Mouse (Mus musculus) telencephalon, adult 2 months (tissue): ENCODE measurements around the gene Dab1.

Source experiments
- DNase-seq: peaks from one replicate; pipeline ENCODE4 v3.0.0-alpha.2; 2011; ENCODE audit warnings: low read depth, low spot score

The Dab1 gene

DNA sequence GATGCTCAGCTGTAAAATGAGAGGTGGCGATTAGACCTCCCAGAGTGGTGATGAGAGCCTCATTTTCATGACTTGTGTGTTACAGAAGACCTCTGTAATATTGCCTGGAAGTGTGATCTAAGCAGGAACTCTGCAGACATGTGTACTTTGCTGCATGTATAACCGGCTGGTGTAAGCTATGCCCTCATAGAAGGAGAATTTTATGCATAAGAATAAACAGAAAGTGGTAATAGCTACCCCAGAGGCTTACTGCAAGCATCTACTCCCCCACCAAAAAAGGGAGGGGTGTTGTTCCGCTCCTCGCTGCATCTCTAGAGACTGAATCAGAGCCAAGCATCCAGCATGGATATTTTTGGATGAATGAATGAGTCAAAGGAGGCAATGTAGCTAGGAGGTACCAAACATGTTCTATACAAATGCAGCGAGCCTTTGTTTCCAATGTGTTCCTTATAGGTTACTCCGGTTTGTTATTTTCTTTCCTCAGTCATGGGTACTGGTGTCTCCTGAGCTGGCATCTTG is 1104.4 kb downstream of the Dab1 start:
- peak; percentile 90 for DNase-seq

DNA sequence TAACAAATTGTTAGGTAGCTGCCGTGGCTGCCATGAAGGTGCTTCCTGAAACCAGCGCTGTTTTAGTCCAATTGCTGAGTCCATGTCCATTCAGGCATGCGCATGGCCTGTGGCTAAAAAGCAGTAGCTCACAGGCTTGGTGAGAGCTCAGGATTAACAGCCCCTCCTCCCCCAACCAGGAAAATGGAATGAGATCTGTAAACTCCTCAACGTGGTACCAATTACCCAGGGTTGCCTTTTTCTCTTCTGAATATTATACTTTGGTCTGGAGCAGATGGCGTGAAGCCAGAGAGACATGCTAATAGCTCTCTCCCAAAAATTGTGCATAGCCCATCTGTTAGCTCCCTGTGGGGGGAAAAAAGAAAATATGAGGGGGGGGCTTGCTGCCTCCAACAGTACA is 1105.1 kb downstream of the Dab1 start:
- DNase-seq: no peak

DNA sequence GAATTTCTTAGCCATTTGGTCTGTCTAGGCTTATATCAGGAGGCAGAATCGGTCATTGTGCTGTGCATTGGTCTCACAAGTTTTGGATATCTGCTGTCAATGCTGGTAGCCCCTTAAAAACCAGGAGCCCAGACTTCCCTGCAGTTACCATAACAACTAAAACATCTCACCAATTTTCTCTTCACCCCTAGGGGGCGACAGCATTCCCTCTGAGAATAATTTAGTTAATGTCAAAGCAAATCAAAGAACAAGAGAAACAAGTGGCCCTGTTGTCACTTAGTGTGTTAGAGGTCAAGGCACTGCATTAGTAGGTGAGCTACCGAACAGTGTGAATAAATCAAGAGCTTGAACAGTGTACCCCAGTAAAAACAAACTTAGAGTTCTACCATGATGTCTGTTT is 1106.5 kb downstream of the Dab1 start:
- DNase-seq: no peak

DNA sequence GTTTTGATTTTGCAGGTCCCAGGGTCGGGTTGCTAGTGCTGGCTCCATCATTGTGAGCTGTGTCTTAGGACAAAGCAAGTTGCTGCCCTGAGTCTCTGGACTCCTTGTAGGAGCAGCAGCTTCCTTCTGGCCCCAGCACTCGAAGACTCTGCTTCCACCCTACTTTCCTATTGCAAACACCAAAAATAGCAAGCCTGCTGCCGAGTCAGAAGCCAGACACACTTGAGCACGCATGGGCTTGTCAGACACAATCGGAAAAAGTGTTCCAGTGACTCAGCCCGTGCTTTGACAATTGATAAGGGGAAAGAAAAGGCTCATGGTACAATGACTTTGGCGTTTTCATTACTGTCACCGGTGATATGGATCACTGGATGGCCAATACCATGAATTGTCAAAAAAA is 1110.0 kb downstream of the Dab1 start:
- DNase-seq: no peak

DNA sequence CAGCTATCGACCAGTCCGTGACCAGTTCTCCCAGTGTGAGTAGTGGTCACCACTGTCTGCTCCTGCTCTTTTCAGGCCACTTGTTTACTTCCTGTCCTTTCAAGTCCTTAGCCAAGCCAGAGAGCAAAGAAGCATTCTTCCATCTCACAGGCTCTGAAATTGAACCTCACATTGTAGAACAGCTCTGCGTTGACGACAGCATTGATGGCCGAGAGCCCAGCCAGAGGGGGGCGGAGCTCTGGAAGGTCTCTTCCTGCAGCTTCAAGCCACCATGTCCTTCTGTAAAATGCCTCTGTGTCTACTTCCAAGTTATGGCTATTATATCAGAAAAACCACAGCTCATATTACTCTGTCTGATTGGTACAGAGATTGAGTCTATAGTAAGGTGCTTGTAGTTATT is 1127.3 kb downstream of the Dab1 start:
- no peak for DNase-seq

DNA sequence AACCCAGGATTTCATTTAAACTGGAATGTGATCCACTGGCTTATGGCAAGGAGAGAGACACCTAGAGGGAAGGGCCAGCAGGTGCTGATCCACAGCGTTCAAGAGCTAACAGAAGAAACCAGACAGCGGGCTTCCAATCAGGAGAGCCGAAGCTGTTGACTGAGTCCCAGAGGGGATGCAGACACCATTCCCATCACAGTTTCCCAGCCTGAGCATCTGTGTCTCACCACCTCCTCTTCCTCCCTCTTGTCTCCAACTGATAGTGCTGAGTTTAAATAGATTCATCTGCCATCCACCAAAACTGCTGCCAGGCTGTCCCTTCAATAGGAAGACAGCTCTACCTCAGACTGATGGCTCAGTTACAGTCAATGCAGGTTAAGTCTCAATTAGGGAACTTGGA is 1134.9 kb downstream of the Dab1 start:
- peak; percentile 29 for DNase-seq

DNA sequence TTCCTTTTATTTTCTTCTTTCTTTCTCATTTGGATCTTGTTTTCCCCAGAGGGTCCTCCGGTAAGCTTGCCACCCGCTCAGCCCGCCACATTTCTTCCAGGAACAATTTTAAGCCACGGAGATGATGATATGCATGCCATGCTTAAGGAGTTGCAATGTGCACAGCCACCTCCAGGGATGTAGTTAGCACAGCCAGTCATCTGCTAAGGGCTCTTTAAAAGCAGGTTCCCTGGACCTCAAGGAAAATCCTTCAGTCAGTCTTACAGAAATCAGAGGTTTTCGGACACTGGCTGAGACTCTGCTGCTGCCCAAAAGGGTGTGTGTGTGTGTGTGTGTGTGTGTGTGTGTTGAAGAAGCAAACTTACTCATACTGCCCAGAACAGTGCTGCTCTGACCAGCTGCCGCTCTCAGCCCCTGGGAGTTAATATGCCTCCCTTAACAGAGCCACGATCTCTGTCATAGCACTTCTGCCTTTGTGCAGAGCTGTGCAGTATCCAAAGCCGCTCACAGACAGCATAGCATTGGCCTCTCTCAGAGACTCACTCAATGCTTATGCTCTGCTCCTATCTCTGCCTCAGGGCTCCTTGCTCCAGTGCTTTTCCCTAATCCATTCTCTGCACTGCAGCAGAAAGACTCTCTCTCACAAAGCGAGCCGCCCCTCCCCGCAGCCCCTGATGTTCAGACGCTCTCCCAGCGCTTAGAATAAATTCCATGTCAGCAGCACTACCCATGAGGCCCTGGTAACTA is 1141.9 kb downstream of the Dab1 start:
- no peak for DNase-seq

DNA sequence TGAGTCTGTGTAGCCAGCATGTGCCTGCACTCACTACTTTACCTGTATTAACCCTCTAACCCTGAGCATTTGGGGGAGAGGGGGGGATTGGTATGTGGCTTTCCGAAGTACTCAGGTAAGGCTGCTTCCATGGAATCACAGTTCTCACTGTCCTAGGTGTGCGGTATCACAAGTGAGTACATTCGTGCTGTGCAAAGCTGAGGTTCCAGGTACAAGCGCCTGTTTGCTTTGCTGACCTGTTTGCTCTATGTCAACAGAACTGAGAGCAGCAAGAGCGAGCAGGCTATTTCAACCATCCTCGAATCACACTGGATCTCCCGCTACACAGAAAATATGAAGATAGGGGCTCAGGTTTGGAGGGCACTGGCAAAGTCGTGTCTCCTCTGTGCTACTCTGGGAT is 1146.9 kb downstream of the Dab1 start, which contains the start of gene C8b:
TSS of gene C8b (plus strand) at position 253 of the 400 bp plus-strand sequence.
- no peak for DNase-seq

DNA sequence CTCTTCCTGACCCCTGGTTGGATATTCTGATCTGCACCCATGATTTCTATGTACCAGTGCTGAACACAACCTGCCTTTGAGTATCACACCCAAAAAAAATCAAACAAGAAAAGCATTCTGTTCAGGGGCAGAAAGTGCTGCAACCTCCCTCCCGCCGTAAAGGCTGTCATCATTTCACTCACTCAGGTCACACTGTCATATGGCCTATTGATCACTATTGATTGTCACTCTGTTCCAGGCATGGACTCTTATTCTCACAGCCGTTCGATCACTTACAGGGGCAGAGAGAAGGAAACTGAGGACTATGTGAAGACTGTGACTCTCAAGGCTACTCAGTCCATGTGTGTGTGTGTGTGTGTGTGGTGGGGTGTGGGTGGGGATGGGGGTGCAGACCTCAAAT is 1149.0 kb downstream of the Dab1 start:
- DNase-seq: no peak

DNA sequence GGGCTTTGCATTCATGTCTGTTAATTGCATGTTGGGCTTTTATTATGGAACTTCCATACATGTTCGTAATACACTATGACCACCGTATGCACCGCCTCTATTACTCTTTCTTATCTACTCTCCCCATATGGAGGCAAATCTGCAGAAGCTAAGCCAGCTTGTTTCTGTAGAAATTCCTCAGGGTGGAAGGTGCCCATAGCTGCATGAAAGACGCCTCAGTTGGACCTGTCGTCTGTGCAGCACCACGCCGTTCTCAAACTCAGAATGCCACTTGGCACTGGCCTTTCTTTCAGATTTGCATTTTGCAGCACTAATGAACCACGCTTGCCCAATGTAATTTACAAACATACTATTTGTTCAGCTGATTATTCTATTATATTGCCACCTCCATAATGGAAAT is 1150.4 kb downstream of the Dab1 start:
- no peak for DNase-seq

DNA sequence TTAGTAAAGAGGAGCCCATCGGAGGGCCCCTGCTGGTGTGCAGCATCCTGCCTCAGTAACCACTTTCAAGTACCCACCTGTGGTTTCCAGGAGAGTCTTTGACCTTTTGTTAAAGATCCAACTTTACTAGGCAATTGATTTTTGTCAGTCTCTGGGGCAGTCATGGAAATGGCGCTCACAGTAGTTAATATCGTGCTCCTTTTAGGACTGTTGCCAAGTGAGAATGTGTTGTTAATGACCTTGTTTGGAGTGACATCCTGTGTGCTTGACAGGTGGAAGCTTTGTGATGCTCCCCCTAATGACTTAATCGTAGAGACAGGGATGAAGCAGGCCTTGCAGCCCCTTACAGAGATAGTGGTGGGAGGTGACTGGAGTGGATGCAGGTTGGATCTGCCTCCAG is 1151.2 kb downstream of the Dab1 start:
- no peak for DNase-seq

DNA sequence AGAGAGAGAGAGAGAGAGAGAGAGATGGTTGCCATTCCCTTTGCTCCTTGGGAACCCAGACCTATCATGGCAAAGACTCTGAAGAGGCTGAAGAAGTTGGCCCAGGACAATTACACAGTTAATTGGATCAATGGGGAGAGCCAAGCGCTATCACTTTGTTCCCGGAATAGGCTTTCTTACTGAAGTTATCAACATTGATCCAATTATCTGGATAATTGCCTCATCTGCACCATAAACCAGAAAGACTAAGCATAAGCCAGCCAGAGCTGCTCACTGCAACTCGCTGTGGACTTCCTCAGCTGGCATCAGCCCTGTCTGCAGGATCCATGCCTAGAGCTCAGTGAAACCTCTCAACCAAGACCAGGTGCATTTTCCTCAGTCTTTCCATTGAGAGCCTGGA is 1156.4 kb downstream of the Dab1 start:
- DNase-seq: no peak

DNA sequence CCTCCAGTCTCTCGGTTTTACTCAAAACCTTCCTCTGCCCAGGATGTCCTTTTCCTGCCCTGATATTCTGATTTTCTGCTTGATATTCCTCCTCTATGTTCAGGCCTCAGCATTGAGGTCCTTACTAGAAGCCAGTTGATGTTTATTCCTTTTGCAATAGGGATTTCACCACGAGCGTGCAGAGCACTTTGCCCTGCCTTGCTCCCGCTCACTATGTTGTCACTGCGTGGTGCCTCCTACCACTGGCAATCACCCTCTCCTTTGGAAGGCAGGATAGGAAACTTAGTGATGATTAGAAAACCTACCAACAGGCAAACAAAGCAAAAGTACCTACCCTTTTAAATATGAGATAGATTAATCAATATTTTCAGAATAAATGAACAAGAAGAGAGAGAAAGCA is 1160.3 kb downstream of the Dab1 start:
- no peak for DNase-seq

DNA sequence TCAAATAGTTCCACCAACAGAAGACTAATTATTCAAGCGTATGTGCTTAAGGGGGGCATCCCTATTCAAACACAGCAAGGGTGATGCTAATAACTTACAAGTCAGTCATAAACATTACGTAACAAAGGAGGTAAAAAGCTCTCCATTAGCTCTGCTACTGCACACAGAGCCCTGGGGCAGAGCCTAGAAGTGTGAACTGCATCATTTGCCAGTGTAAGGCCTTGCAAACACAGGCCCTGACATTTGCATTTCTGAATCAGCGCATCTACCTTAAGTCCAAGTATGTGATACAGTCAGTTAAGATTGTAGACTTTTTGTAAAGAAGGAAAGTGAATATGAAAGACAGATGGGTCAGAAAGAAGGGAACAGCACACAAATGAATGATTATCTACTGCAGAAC is 1162.3 kb downstream of the Dab1 start:
- DNase-seq: no peak

DNA sequence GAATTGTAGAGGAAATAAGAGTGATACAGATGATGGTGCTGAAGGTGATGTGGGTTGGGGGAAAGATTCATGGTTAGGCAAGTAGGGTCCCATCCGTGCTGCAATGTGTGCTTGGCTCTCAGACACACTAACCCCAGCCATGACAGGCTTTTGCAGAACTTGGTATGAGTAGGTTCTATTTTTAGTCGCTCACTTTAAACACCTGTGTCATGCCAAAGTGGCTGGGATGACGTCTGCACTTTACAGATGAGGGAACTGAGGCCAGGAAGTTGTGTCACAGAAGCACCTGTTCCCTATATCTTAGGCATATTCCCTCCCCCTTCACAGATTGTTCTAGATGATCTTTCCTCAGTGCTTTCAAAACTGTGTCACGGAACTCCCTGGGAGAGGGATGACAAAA is 1163.2 kb downstream of the Dab1 start:
- DNase-seq: no peak

DNA sequence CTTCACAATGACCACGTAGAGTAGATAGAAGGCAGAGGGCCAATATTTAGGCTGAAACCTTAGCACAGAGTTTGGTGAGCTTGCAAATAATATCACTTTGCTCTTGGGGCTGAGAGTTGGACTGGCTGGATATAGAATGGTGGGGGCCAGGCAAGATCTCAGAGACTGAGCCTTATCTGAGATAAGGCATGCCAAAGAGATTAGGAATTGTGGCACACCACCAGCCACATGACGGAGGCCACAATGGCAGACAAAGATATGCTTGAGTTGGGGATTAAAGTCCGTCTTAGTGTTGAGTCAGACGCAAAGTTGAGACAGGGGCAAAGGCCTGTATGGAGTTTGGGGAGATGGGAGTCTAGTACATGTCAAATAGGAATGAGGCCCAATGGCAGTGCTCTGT is 1173.0 kb downstream of the Dab1 start:
- no peak for DNase-seq
